ENCODE assay signal across 23 mouse cellular contexts in genomic region chr11:33921451-33921850, GRCm38 (mm10). TPM values are rescaled to one million over a fixed set of nuclear protein-coding genes. Genes with fewer than 3 reads are reported as not detected.
DNase-seq lines count a peak whose midpoint lies in the region; ATAC-seq and TF ChIP-seq lines count a peak whose summit lies in the region.
"Had no signal": no experiment of that assay in that cellular context is flagged by ENCODE, and none has a peak within 500 bp of the region (broad histone marks: within the 10 kb centered on the region; RNA-seq: fewer than 3 reads in every experiment).

No protein-coding gene starts in this region.

- peak; percentile 88; the same call in 1 of the 2 replicates for ATAC-seq in kidney, embryonic 16.5 days (ENCODE audit: low FRiP score, low TSS enrichment)
- no peak for ATAC-seq in midbrain, postnatal 0 days (ENCODE audit: low FRiP score)
- ATAC-seq: hindbrain, embryonic 16.5 days; intestine, embryonic 16.5 days; midbrain, embryonic 13.5 days had no signal

- no peaks in the 10 kb centered on the region for H3K36me3 ChIP-seq in kidney, embryonic 16.5 days (ENCODE audit: insufficient read depth, low read length)
- H3K36me3 ChIP-seq in midbrain, postnatal 0 days (ENCODE audit: insufficient read depth, low read length) = no peaks in the 10 kb centered on the region
- H3K36me3 ChIP-seq: embryonic facial prominence, embryonic 12.5 days; hindbrain, embryonic 10.5 days; liver, embryonic 13.5 days; midbrain, embryonic 13.5 days; neural tube, embryonic 12.5 days had no signal

- peak overlapping the region; percentile 62; the same call in 1 of the 2 replicates for H3K27ac ChIP-seq in kidney, embryonic 16.5 days (ENCODE audit: low read length)
- H3K27ac ChIP-seq in midbrain, postnatal 0 days (ENCODE audit: low read depth, low read length) = no peak overlapping the region
- H3K27ac ChIP-seq: embryonic facial prominence, embryonic 12.5 days; hindbrain, embryonic 10.5 days; liver, embryonic 13.5 days; midbrain, embryonic 13.5 days; neural tube, embryonic 12.5 days had no signal

- H3K9me3 ChIP-seq in kidney, embryonic 16.5 days (ENCODE audit: low read length) = no peaks in the 10 kb centered on the region
- no peaks in the 10 kb centered on the region for H3K9me3 ChIP-seq in midbrain, postnatal 0 days (ENCODE audit: low read length)
- H3K9me3 ChIP-seq: embryonic facial prominence, embryonic 12.5 days; hindbrain, embryonic 10.5 days; liver, embryonic 13.5 days; megakaryocyte, embryonic 14.5 days; midbrain, embryonic 13.5 days; neural tube, embryonic 12.5 days had no signal

- peak overlapping the region; percentile 26 for H3K4me2 ChIP-seq in kidney, embryonic 16.5 days (replicated peaks; ENCODE audit: low read depth, low read length)
- no peak overlapping the region for H3K4me2 ChIP-seq in midbrain, postnatal 0 days (ENCODE audit: low read depth, low read length, poor library complexity, severe bottlenecking)
- H3K4me2 ChIP-seq: embryonic facial prominence, embryonic 12.5 days; liver, embryonic 13.5 days; midbrain, embryonic 13.5 days; neural tube, embryonic 12.5 days had no signal

- WGBS in kidney, embryonic 16.5 days = 39% methylated on average over 13 of the region's 13 CpGs
- 79% methylated on average over 13 of the region's 13 CpGs for WGBS in midbrain, postnatal 0 days

- intact Hi-C loops in left cerebral cortex, postnatal 10 days (cut with DNase I) = no loop called here

- H3K9ac ChIP-seq in kidney, embryonic 16.5 days (replicated peaks; ENCODE audit: low read length) = no peak overlapping the region
- no peak overlapping the region for H3K9ac ChIP-seq in midbrain, postnatal 0 days (replicated peaks; ENCODE audit: low read length, poor library complexity, severe bottlenecking)
- H3K9ac ChIP-seq: embryonic facial prominence, embryonic 12.5 days; liver, embryonic 13.5 days; midbrain, embryonic 13.5 days; neural tube, embryonic 12.5 days had no signal

- H3K4me1 ChIP-seq in kidney, embryonic 16.5 days (ENCODE audit: insufficient read depth, low read length) = peaks cover 6% of the 10 kb centered on the region; the same call in 1 of the 2 replicates
- H3K4me1 ChIP-seq in midbrain, postnatal 0 days (ENCODE audit: insufficient read depth, low read length) = peaks cover 3% of the 10 kb centered on the region; the same call in 1 of the 2 replicates
- H3K4me1 ChIP-seq: embryonic facial prominence, embryonic 12.5 days; liver, embryonic 13.5 days; megakaryocyte, embryonic 14.5 days had no signal

- H3K27me3 ChIP-seq in kidney, embryonic 16.5 days (ENCODE audit: insufficient read depth, low read length) = peaks cover 2% of the 10 kb centered on the region; the same call in 1 of the 2 replicates
- H3K27me3 ChIP-seq in midbrain, postnatal 0 days (ENCODE audit: insufficient read depth, low read length) = no peaks in the 10 kb centered on the region; the same call in 1 of the 2 replicates
- H3K27me3 ChIP-seq: embryonic facial prominence, embryonic 12.5 days; liver, embryonic 13.5 days; midbrain, embryonic 13.5 days had no signal

- peak; percentile 30 for DNase-seq in heart, adult 11 months
- DNase-seq in heart, postnatal 4 days = no peak
- DNase-seq in kidney, adult 18-20 months = peak; percentile 14
- DNase-seq in kidney, postnatal 4 days = peak; percentile 40 to 61
- no peak for DNase-seq in left cerebral cortex, postnatal 10 days (ENCODE audit: extremely low spot score in 1 of 2, low spot score in 2 of 2)
- DNase-seq in layer of hippocampus, adult 11-12 months (ENCODE audit: low spot score) = no peak
- DNase-seq in midbrain, postnatal 0 days (ENCODE audit: low spot score) = no peak
- DNase-seq: adrenal gland, postnatal 36 days; cerebellum, postnatal 10 days; gastrocnemius, postnatal 36 days; liver, embryonic 13.5 days; lung, adult 2 months; right cerebral cortex, postnatal 4 days; thymus, adult 18-20 months; thymus, postnatal 4 days had no signal

- no peak overlapping the region for H3K4me3 ChIP-seq in kidney, embryonic 16.5 days (ENCODE audit: low read length)
- no peak overlapping the region for H3K4me3 ChIP-seq in midbrain, postnatal 0 days (ENCODE audit: low read depth, low read length)
- H3K4me3 ChIP-seq: embryonic facial prominence, embryonic 12.5 days; hindbrain, embryonic 10.5 days; liver, embryonic 13.5 days; megakaryocyte, embryonic 14.5 days; midbrain, embryonic 13.5 days; neural tube, embryonic 12.5 days had no signal

- TF ChIP-seq CTCF in midbrain, postnatal 0 days (IDR thresholded peaks at IDR 0.05) = no peak

RNA-seq across cellular contexts. Expression of gene Kcnmb1, which starts 41.4 kb away (rescaled TPM):
- total RNA-seq in heart, postnatal 4 days (2021) = 1 to 10 TPM in 1 of 2 experiments, under 1 TPM in 1; 0.86 to 1.0 TPM
- polyA plus RNA-seq in kidney, embryonic 16.5 days (2015; fragmentation: Nextera tagmentation; extraction: Ambion mirVana) = 0.72 and 0.76 TPM in 2 replicates
- under 1 TPM; 0.28 to 0.32 TPM for total RNA-seq in left cerebral cortex, postnatal 10 days (2021)
- total RNA-seq in midbrain, postnatal 0 days (2014; rRNA removed) = 0.11 TPM in 1 of 2 replicates, not detected in the other
- 0.07 and 0.20 TPM in 2 replicates for polyA plus RNA-seq in midbrain, postnatal 0 days (2015; fragmentation: Nextera tagmentation; extraction: Ambion mirVana)

Comparison
In these comparisons a context has a peak if more than half of its experiments do, and no peak if none do; other contexts are left out.
1. DNase-seq: peak in heart, adult 11 months (single experiment), kidney, adult 18-20 months (single experiment) and kidney, postnatal 4 days (2 of 2); none in heart, postnatal 4 days (single experiment), left cerebral cortex, postnatal 10 days (0 of 2), layer of hippocampus, adult 11-12 months (single experiment) and midbrain, postnatal 0 days (single experiment).